Mouse (Mus musculus) CH12.LX (cell line): ENCODE measurements around the gene Cmip. TPM values are rescaled to one million over a fixed set of nuclear protein-coding genes. Genes with fewer than 3 reads are reported as not detected.

Experiments used
- DNase-seq: peaks from one replicate; pipeline ENCODE4 v3.0.0-alpha.2; 2013; ENCODE audit errors: extremely low read depth
- H3K27ac ChIP-seq: 2 replicates; pipeline ENCODE4 v1.5.1; 2012; ENCODE audit warnings: low read depth, mild to moderate bottlenecking, control low read depth, moderate library complexity; ENCODE audit not compliant: insufficient read depth
- H3K27me3 ChIP-seq: replicated peaks from 2 replicates; pipeline ENCODE3; 2012; ENCODE audit warnings: inconsistent platforms
- H3K36me3 ChIP-seq, 2 experiments: replicated peaks in 1 of 2; 2 replicates each; pipeline versions ENCODE3 to v1.6.1; 2012; ENCODE audit warnings: inconsistent platforms in 1 of 2, low read length in 1 of 2, mild to moderate bottlenecking in 1 of 2, mixed read lengths in 1 of 2, moderate library complexity in 1 of 2; ENCODE audit not compliant: control insufficient read depth in 1 of 2, insufficient read depth in 1 of 2
- H3K4me1 ChIP-seq, 2 experiments: 2 replicates each; pipeline ENCODE4 v1.6.1; 2012; ENCODE audit warnings: inconsistent platforms in 1 of 2, moderate library complexity in 1 of 2; ENCODE audit not compliant: insufficient read depth in 2 of 2, control insufficient read depth in 1 of 2
- H3K4me2 ChIP-seq: 2 replicates; pipeline ENCODE4 v1.6.1; 2012; ENCODE audit warnings: low read depth, mild to moderate bottlenecking, control low read depth; ENCODE audit not compliant: poor library complexity, insufficient read depth, severe bottlenecking
- H3K4me3 ChIP-seq, 3 experiments: fragments of 150-350 bp in 1 of 3; sonication (generic) in 1 of 3; replicated peaks in 1 of 3; 2 replicates each; pipeline versions ENCODE3 to v1.5.1; 2011 to 2012; ENCODE audit warnings: low read depth in 2 of 3, low read length in 2 of 3, mild to moderate bottlenecking in 2 of 3, moderate library complexity in 2 of 3, control low read depth in 1 of 3, improper control_type of control experiment in 1 of 3, inconsistent platforms in 1 of 3, mixed read lengths in 1 of 3; ENCODE audit not compliant: poor library complexity in 1 of 3
- H3K79me2 ChIP-seq: replicated peaks from 2 replicates; pipeline ENCODE4 v1.6.1; 2012; ENCODE audit warnings: mild to moderate bottlenecking, moderate library complexity; ENCODE audit not compliant: control insufficient read depth, poor library complexity, insufficient read depth, severe bottlenecking; ENCODE audit errors: extremely low read depth
- H3K9ac ChIP-seq: 2 replicates; pipeline ENCODE4 v1.6.1; 2012; ENCODE audit warnings: low read depth, mild to moderate bottlenecking, control low read depth, moderate library complexity; ENCODE audit not compliant: insufficient read depth
- H3K9me3 ChIP-seq: replicated peaks from 2 replicates; pipeline ENCODE3; 2012; ENCODE audit warnings: low read length, inconsistent platforms, mixed read lengths
- CHD2 ChIP-seq: IDR thresholded peaks from 2 replicates; pipeline ENCODE4 v1.6.1; 2011; ENCODE audit warnings: low read length, improper control_type of control experiment
- CTCF ChIP-seq, 2 experiments: IDR thresholded peaks in 1 of 2; conservative IDR thresholded peaks in 1 of 2; 2 replicates each; pipeline ENCODE4 v1.5.1; 2011 to 2012; ENCODE audit warnings: low read depth in 2 of 2, low read length in 2 of 2, improper control_type of control experiment in 1 of 2, inconsistent platforms in 1 of 2, mild to moderate bottlenecking in 1 of 2, moderate library complexity in 1 of 2
- EP300 ChIP-seq: IDR thresholded peaks from 2 replicates; pipeline ENCODE4 v1.6.1; 2011; ENCODE audit warnings: low read length, improper control_type of control experiment
- ETS1 ChIP-seq: conservative IDR thresholded peaks from 2 replicates; pipeline ENCODE4 v1.6.1; 2012; ENCODE audit warnings: low read depth, mild to moderate bottlenecking, inconsistent platforms, low read length, improper control_type of control experiment, moderate library complexity
- HCFC1 ChIP-seq: IDR thresholded peaks from 2 replicates; pipeline ENCODE4 v1.6.1; 2012; ENCODE audit warnings: low read depth, mild to moderate bottlenecking, inconsistent platforms, low read length, improper control_type of control experiment
- JUND ChIP-seq: conservative IDR thresholded peaks from 2 replicates; pipeline ENCODE4 v1.6.1; 2011; ENCODE audit warnings: low read depth, low read length, improper control_type of control experiment
- KAT2A ChIP-seq: IDR thresholded peaks from 2 replicates; pipeline ENCODE4 v1.6.1; 2012; ENCODE audit warnings: low read length, improper control_type of control experiment, inconsistent platforms; ENCODE audit not compliant: insufficient replicate concordance
- MAFK ChIP-seq: IDR thresholded peaks from 2 replicates; pipeline ENCODE4 v1.6.1; 2011; ENCODE audit warnings: low read length, improper control_type of control experiment; ENCODE audit not compliant: insufficient replicate concordance
- MEF2A ChIP-seq: IDR thresholded peaks from 2 replicates; pipeline ENCODE4 v1.6.1; 2014; ENCODE audit warnings: low read depth, mild to moderate bottlenecking, inconsistent platforms, low read length, improper control_type of control experiment, borderline replicate concordance
- MYC ChIP-seq: IDR thresholded peaks from 2 replicates; pipeline ENCODE4 v1.6.1; 2011; ENCODE audit warnings: low read depth, mild to moderate bottlenecking, improper control_type of control experiment, low read length
- NRF1 ChIP-seq: IDR thresholded peaks from 2 replicates; pipeline ENCODE4 v1.6.1; 2014; ENCODE audit warnings: low read depth, mild to moderate bottlenecking, inconsistent platforms, low read length, improper control_type of control experiment, moderate library complexity
- POLR2A ChIP-seq: IDR thresholded peaks from 2 replicates; pipeline ENCODE4 v1.6.1; 2011; ENCODE audit warnings: low read depth, mild to moderate bottlenecking, improper control_type of control experiment, low read length
- POLR2AphosphoS2 ChIP-seq: IDR thresholded peaks from 2 replicates; pipeline ENCODE4 v1.6.1; 2011; ENCODE audit warnings: low read depth, low read length, improper control_type of control experiment
- RAD21 ChIP-seq: IDR thresholded peaks from 2 replicates; pipeline ENCODE4 v1.6.1; 2011; ENCODE audit warnings: low read depth, mild to moderate bottlenecking, low read length, improper control_type of control experiment, moderate library complexity
- RCOR1 ChIP-seq: conservative IDR thresholded peaks from 2 replicates; pipeline ENCODE4 v1.6.1; 2012; ENCODE audit warnings: low read depth, mild to moderate bottlenecking, inconsistent platforms, low read length, improper control_type of control experiment
- TCF12 ChIP-seq: IDR thresholded peaks from 2 replicates; pipeline ENCODE4 v1.6.1; 2014; ENCODE audit warnings: low read depth, mild to moderate bottlenecking, inconsistent platforms, low read length, improper control_type of control experiment
- USF1 ChIP-seq: IDR thresholded peaks from 2 replicates; pipeline ENCODE4 v1.6.1; 2014; ENCODE audit warnings: low read depth, mild to moderate bottlenecking, inconsistent platforms, low read length, improper control_type of control experiment
- USF2 ChIP-seq: conservative IDR thresholded peaks from 2 replicates; pipeline ENCODE4 v1.6.1; 2011; ENCODE audit warnings: low read depth, low read length, improper control_type of control experiment
- ZKSCAN1 ChIP-seq: IDR thresholded peaks from 2 replicates; pipeline ENCODE4 v1.6.1; 2012; ENCODE audit warnings: low read depth, inconsistent platforms, low read length, improper control_type of control experiment, borderline replicate concordance
- ZNF384 ChIP-seq: IDR thresholded peaks from 2 replicates; pipeline ENCODE4 v1.6.1; 2012; ENCODE audit warnings: low read depth, low read length, improper control_type of control experiment, inconsistent platforms
- dilution Hi-C: fragments of 300-500 bp; cut with MboI; formaldehyde crosslinking; loops from 2 replicates; pipeline ENCODE4 v1.14.3; 2020; ENCODE audit warnings: low sequenced_read_pairs; ENCODE audit not compliant: extremely low pct_unique_long_range_greater_than_20kb, extremely low pct_ligation_motif_present
- in situ Hi-C: fragments of 300-500 bp; cut with MboI; formaldehyde crosslinking; loops from 3 replicates; pipeline ENCODE4 v1.14.3; 2019; ENCODE audit warnings: low sequenced_read_pairs, low pct_ligation_motif_present, low pct_unique_long_range_greater_than_20kb, mixed read lengths
- polyA plus RNA-seq: library from polyadenylated mRNA; unstranded; fragments of >175 nt; gene quantifications from 2 replicates; pipeline ENCODE4 v1.2.1, GENCODE M21; 2012; ENCODE audit warnings: low read depth; ENCODE audit not compliant: insufficient read length
- total RNA-seq, 2 experiments: library from RNA; depleted of rRNA; stranded (reverse); fragments of 300-350 nt in 1 of 2; fragments of >200 nt in 1 of 2; gene quantifications; 2 replicates each; pipeline ENCODE4 v1.2.3; 2012 to 2014

The Cmip gene
- total and polyA plus RNA-seq, 3 experiments = 5.2 to 39.0 (median 16.5) TPM

DNA sequence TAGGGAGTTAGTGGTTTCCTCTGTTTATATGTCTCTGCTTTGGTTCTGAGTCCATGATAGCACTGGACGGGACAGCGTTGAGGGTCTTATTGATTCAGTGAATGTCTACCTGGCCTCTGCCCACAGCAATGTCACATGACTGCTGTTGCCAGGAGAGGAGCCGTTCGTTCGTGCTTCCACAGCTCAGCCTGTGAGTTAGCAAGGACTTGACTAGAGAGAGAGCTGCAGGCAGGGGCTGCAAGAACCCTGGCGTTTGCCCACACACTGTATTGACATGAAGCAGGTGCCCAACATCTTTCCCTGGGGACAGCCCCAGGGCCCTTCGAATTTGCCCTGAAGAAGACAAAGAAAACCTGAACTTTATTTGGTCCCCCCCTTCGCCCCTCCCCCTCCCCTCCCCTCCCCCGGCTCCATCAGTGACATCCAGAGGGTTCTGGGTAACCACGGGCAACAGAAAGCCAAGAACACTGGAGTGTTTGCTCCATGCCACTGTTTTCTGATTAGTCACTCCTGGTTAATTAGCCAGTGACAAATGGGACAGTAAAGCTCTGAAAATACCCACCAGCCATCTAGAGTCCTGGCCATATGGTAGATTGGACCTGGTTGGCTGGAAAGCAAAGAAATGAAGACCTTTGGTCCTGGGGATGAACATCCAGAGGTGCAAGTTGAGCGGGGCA, 92.0 kb downstream of the Cmip start:
- H3K9ac ChIP-seq = no peak overlapping the region
- DNase-seq = no peak
- in situ Hi-C loops (no loop called here), dilution Hi-C loops (no loop called here)
- no peak for TF ChIP-seq MYC
- TF ChIP-seq CHD2 = no peak
- no peak for TF ChIP-seq NRF1
- TF ChIP-seq TCF12 = no peak
- TF ChIP-seq USF1 = no peak
- TF ChIP-seq EP300 = no peak
- TF ChIP-seq RCOR1 = no peak
- TF ChIP-seq POLR2AphosphoS2 = no peak
- TF ChIP-seq HCFC1 = no peak
- no peaks in the 10 kb centered on the region for H3K9me3 ChIP-seq
- H3K79me2 ChIP-seq = 0 out of 2 replicates have a peak, but pooled peaks cover 4% of the 10 kb centered on the region
- H3K27ac ChIP-seq = no peak overlapping the region
- no peaks in the 10 kb centered on the region for H3K27me3 ChIP-seq
- H3K4me2 ChIP-seq = no peak overlapping the region
- H3K4me1 ChIP-seq = peaks cover 34 to 81% of the 10 kb centered on the region in 2 experiments
- H3K36me3 ChIP-seq = peaks cover 0 to 43% of the 10 kb centered on the region in 2 experiments
- H3K4me3 ChIP-seq = no peak overlapping the region

DNA sequence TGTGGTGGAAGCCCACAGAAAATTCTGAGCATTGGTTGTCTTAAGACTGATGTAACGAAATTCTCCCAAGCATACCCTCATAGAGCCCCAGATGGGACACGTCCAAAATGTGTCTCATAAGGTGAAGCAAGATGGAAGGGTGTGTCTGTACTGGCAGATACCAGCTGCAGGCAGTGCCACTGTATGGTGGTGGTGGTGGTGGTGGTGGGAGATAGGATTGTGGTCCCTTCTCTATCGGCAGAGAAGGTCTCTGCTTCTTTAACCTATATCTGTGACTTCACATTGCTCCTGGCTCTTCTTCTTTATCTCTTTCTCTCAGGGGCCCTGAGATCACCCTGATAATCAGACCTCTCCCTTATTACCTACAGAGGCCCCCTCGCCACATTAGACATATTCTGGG, 92.7 kb downstream of the Cmip start:
- H3K4me3 ChIP-seq = no peak overlapping the region
- no peak overlapping the region for H3K4me2 ChIP-seq
- H3K27ac ChIP-seq = no peak overlapping the region
- DNase-seq = no peak
- dilution Hi-C loops = no loop called here
- in situ Hi-C loops = no loop called here
- no peaks in the 10 kb centered on the region for H3K27me3 ChIP-seq
- peaks cover 0 to 41% of the 10 kb centered on the region in 2 experiments for H3K36me3 ChIP-seq
- TF ChIP-seq MYC (no peak), JUND (no peak), USF2 (no peak), CTCF (conservative IDR thresholded peaks at IDR 0.05 in 1 of 2, IDR thresholded peaks at IDR 0.05 in 1 of 2; ENCODE audit: low read depth in 2 of 2, low read length in 2 of 2) (no peak), RCOR1 (no peak), POLR2A (no peak), ZKSCAN1 (no peak), ZNF384 (no peak), CHD2 (no peak), ETS1 (no peak), RAD21 (no peak), NRF1 (no peak), KAT2A (no peak), MAFK (no peak), MEF2A (no peak)
- TF ChIP-seq, all 38 proteins: peak for 0
- H3K9ac ChIP-seq = no peak overlapping the region
- H3K79me2 ChIP-seq = 0 out of 2 replicates have a peak, but pooled peaks cover 4% of the 10 kb centered on the region
- no peaks in the 10 kb centered on the region for H3K9me3 ChIP-seq
- H3K4me1 ChIP-seq = peaks cover 34 to 79% of the 10 kb centered on the region in 2 experiments
